ENCODE assay signal across 8 mouse cellular contexts in genomic region chr12:72070327-72071269, GRCm38 (mm10). TPM values are rescaled to one million over a fixed set of nuclear protein-coding genes. Genes with fewer than 3 reads are reported as not detected.
DNase-seq lines count a peak whose midpoint lies in the region; ATAC-seq and TF ChIP-seq lines count a peak whose summit lies in the region.

Gene Gpr135 (minus strand): TSS chr12:72071125.

- no peak for TF ChIP-seq POLR2A in thymus, adult 2 months (IDR thresholded peaks at IDR 0.05; ENCODE audit: control insufficient read depth, extremely low read depth, insufficient read depth, low read length, poor library complexity)

- peak within 1 kb of the TSS; percentile 68 for H3K4me3 ChIP-seq in hindbrain, embryonic 13.5 days
- peak within 1 kb of the TSS; percentile 52 for H3K4me3 ChIP-seq in thymus, adult 2 months (ENCODE audit: control insufficient read depth, insufficient read depth, low read length)

- peaks cover 20% of the 10 kb centered on the region for H3K27me3 ChIP-seq in hindbrain, embryonic 13.5 days
- H3K27me3 ChIP-seq in thymus, adult 2 months (ENCODE audit: control insufficient read depth, insufficient read depth, low read length), result peaks cover 11% of the 10 kb centered on the region; the same call in 1 of the 2 replicates

- peaks cover 11% of the 10 kb centered on the region for H3K36me3 ChIP-seq in hindbrain, embryonic 13.5 days
- no peaks in the 10 kb centered on the region for H3K36me3 ChIP-seq in thymus, adult 2 months (ENCODE audit: control insufficient read depth, insufficient read depth, low read length)

- peak; percentile 92 for ATAC-seq in hindbrain, embryonic 13.5 days (ENCODE audit: low FRiP score)

- H3K9me3 ChIP-seq in hindbrain, embryonic 13.5 days, result no peaks in the 10 kb centered on the region; the same call in 1 of the 2 replicates

- H3K4me1 ChIP-seq in hindbrain, embryonic 13.5 days (replicated peaks), result peaks cover 15% of the 10 kb centered on the region
- H3K4me1 ChIP-seq in thymus, adult 2 months (replicated peaks; ENCODE audit: control insufficient read depth, insufficient read depth, low read length), result peaks cover 7% of the 10 kb centered on the region; the same call in 1 of the 2 replicates

- peak within 1 kb of the TSS; percentile 84 for H3K9ac ChIP-seq in hindbrain, embryonic 13.5 days

- peak within 1 kb of the TSS; percentile 76 for H3K4me2 ChIP-seq in hindbrain, embryonic 13.5 days

- peak; percentile 82 for DNase-seq in NIH3T3 (ENCODE audit: low read depth)
- DNase-seq in cerebellum, postnatal 10 days, result peak; percentile 93 to 94
- DNase-seq in frontal cortex, postnatal 25 days (ENCODE audit: low spot score in 2 of 2), result peak; percentile 76 to 83
- peak; percentile 84 to 88 for DNase-seq in layer of hippocampus, postnatal 25 days (ENCODE audit: extremely low spot score in 1 of 2, low spot score in 1 of 2)
- peak; percentile 88 for DNase-seq in lung, postnatal 10 days
- DNase-seq in ovary, postnatal 10 days (ENCODE audit: low spot score), result peak; percentile 65
- peak; percentile 74 for DNase-seq in thymus, adult 2 months

- under 1% methylated on average over 93 of the region's 94 CpGs for WGBS in hindbrain, embryonic 13.5 days
- whole genome bisulfite sequencing in thymus, adult 2 months, result 1% methylated on average over 94 of the region's 94 CpGs

- TF ChIP-seq CTCF in thymus, adult 2 months (IDR thresholded peaks at IDR 0.05; ENCODE audit: borderline replicate concordance, control insufficient read depth, extremely low read depth, insufficient read depth, low read length, poor library complexity), result peak; percentile 88; the same call in 1 of the 2 replicates

- peak within 1 kb of the TSS; percentile 94 for H3K27ac ChIP-seq in hindbrain, embryonic 13.5 days
- no peak within 1 kb of the TSS for H3K27ac ChIP-seq in thymus, adult 2 months (ENCODE audit: control insufficient read depth, insufficient read depth, low read length)

RNA-seq across cellular contexts. Expression of gene Gpr135, which starts in this region (rescaled TPM):
- polyA plus RNA-seq in hindbrain, embryonic 13.5 days (2015; fragmentation: Nextera tagmentation; extraction: Ambion mirVana), result 3.1 and 3.4 TPM in 2 replicates
- 10 to 100 TPM; 13.4 TPM for total RNA-seq in layer of hippocampus, postnatal 25 days (2021)
- 0.73 and 0.96 TPM in 2 replicates for polyA plus RNA-seq in thymus, adult 2 months (2012; rRNA removed)

Comparison
In these comparisons a context has a peak if more than half of its experiments do, and no peak if none do; other contexts are left out.
1. Peak in DNase-seq and H3K4me3 ChIP-seq in thymus, adult 2 months; RNA of the gene not detected or under 1 TPM.